Mouse (Mus musculus) G1E (cell line): Measurements from ENCODE around the gene Dbn1.

Experiments
- CTCF ChIP-seq: IDR thresholded peaks from 2 replicates; pipeline ENCODE4 v1.5.1; 2012; ENCODE audit warnings: low read depth, low read length, inconsistent platforms, mixed read lengths
- GATA1 ChIP-seq: IDR thresholded peaks from 2 replicates; pipeline ENCODE4 v1.6.1; 2012; ENCODE audit warnings: borderline replicate concordance, low read length, inconsistent platforms, mixed read lengths
- GATA2 ChIP-seq: IDR thresholded peaks from 2 replicates; pipeline ENCODE4 v1.6.1; 2012; ENCODE audit warnings: low read depth, low read length, inconsistent platforms, borderline replicate concordance
- POLR2AphosphoS5 ChIP-seq: IDR thresholded peaks from 2 replicates; pipeline ENCODE4 v1.6.1; 2012; ENCODE audit warnings: low read depth, low read length, inconsistent platforms; ENCODE audit not compliant: insufficient replicate concordance
- TAL1 ChIP-seq: conservative IDR thresholded peaks from 2 replicates; pipeline ENCODE4 v1.6.1; 2012; ENCODE audit warnings: low read depth, low read length, inconsistent platforms, mixed read lengths

DNA sequence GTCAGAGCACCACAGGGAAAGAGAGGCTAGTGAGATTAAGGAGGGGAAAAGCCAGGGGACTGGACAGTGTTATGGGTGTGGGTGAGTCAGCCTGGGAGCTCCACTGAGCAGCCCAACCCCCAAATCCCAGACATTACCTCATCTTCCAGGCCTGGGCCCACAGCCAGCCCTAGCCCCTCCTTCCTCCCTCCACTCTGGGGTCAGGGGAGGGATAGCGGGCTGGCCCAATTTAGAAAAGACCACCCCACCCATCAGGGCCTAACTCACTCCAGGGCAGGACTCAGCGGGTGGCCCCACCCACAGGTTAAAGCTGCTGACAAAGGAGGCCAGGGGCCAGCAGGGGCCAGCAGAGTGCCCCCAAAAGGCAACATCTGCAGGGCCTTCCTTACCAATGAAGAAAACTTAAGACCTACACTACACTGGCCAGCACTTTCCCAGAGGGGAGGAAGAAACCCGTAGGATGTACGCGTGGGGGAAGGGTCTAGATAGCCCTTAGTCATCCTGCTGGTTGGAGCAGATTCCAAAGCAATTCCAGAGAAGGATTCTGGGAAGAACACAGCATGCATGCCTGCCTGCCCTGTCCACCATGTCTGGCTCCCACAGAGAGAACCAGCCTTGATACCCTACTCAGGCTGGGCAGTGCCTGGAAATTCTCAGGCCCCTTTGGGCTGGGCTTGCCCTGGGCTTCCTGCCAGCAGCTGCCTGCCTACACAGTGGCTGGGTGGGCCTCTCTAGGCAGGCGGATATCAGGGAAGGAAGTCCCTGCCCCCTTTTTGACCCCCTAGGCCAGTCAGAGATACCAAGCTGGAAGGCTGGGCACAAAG is 23.0 kb upstream of the Dbn1 start:
- TF ChIP-seq CTCF (no peak), GATA1 (no peak), TAL1 (no peak), POLR2AphosphoS5 (no peak), GATA2 (no peak)
